Mouse (Mus musculus): Measurements from ENCODE around the gene Tbx19.

Gene Tbx19

DNA sequence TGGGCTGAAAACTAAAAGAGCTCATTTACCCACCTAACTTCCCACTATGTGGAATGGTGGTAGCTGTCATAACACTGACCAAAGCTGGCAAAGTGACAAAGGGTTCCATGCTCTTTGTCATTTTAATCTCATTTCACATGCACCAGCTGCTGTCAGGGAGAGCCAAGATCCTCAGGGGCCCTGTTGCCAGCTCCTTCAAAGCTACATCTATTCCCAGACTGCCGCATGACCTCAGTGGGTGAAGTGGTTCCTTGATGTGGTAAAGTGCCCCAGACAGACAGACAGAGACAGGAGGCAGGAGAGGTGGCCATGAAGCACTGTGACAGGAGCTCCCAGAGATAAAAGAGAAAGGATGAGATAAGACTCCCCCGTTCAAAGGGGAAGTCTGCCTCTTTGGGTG is 49.9 kb downstream of the Tbx19 start:
- no peak for DNase-seq

DNA sequence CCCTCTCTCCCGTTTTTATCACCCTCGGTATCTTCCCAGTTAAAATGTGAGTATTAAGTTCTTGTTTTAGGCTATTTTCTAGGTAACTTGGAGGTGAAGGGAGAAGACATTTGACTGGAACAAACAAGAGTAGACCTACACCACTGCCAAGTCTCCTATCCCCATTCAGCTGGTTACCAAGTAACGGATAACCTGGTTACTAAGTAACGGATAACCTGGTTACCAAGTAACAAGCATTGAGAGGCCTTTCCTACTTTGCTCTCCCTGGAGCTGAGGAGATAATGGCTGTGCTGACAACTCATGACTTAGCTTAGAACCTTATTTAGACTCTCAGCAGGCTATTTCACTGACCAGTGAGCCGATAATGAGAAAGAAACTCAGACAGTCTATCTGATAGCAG is 51.4 kb downstream of the Tbx19 start:
- DNase-seq = no peak

DNA sequence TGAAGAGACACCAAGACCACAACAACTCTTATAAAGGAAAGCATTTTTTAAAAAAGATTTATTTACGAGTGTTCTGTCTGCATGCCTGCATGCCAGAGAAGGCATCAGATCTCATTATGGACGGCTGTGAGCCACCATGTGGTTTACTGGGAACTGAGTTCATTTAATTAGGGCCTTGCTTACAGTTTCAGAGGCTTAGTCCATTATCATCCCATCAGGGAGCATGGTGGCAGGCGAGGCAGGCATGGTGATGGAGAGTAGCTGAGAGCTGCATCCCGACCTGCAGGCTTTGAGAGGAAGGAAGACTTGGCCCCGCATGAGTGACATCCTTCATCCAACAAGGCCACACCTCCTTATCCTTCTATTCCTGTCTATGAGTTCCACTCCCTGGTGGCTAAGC is 52.1 kb downstream of the Tbx19 start:
- DNase-seq = no peak

DNA sequence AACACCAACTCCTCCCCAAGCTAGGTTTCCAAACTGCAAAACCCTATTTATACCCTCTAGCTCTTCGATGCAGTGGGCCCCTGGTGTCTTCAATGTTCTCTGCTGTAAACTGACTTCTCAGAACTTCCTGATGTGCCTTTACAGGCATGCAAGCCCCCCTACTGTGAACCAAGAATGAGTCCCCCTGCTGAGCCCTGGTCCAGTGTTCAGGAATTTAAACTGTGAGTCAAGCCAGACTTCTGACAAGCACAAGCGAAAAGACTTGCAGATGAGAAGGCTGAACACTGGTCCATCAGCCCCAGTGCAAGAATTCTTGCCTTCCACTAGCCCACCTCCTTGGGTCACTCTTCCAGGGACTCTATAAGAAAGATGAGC is 54.6 kb downstream of the Tbx19 start:
- DNase-seq = no peak

DNA sequence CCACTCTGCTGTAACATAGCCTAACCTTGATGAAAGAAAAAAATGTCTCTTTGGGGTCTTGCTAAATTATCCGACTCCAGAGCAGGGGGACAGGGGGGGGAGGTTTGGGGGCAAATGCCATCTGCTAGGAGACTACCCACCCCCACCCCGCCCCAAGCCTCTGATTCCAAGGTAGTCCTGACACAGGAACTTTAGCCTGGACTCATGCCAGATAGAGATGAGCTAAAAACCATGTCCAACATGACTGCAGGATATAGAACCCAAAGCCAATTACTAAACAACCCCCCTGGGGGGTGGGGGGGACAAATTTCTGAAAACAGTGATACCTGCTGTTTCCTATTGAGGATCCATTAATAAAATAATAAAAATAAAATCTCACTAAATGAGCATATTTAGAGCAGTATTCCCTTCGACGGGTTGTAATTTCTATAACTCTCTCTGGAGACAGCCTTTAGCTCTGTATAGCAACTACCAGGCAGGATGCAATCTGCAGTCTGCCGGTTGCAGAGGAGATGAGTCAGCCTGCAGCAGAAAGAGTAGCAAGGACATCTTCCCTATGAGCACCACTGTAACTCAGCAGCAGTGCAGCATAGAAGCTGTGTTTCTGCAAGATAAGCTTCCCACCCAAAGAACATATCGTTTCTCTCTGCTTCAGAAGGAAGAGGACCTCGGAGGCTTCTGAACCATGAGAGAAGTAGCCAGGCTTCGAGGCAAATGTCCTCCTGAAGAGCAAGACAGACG is 55.1 kb downstream of the Tbx19 start:
- no peak for DNase-seq

DNA sequence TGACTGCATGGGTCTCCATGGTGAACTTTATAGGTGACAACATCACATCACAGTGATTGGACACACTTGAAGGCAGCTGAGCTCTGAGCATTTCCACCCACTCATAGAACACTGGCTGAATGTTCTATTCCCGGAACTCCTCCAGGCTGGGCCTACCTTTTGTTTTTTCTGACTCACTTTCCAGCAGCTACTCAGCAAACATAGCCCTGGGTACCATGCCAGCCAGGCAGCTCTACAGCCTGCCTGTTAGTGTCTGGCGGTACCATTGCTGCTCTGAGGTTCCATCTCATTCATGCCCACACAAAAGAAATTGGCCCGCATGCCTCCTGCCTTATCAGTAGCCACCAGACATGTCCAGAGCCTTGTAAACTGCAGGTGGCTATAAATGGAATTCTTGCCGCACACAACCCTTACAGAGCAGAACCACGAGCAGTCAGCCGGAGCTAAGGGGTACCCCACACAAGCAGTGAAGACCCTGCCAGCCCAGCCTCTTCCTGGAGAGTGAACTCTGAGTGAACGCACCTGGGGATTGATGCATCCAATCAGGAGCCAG is 55.8 kb downstream of the Tbx19 start:
- no peak for DNase-seq

DNA sequence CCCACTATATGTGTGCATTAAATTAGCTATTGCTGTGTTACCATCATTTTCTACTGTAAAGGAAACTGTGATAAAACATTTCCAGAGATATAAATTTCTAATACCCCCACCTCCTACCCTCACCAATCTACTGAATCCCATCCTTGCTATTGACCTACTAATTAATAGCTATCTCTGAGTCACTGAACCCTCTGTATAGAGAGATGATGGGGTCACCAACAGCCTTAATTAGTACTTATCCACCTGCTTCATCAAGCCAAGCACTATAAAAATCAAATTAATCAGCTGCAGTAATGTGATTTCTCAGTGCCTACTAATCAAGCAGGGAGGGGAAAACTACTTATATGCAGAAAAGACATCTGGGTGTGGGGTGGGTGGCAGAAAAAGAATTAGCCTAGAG is 61.0 kb downstream of the Tbx19 start:
- no peak for DNase-seq

DNA sequence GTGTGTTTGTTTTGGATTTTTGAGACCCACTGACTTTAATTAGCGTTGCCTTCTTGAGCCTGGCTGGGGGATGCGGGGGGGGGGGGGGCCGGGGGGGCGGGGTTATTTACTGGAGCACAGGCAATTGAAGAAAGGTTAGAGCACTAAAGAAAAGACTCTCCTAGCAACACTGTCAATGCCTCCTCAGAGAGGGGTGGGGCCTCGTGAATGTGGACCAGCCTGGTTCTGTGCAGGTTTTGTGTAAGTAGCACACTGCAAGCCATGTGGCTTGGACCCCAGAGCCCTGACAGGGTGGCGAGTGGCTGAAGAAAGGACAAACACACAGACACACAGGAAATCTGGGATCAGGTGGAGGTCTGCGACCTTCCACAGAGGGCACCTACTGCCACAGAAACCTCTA is 65.7 kb downstream of the Tbx19 start:
- DNase-seq = no peak

DNA sequence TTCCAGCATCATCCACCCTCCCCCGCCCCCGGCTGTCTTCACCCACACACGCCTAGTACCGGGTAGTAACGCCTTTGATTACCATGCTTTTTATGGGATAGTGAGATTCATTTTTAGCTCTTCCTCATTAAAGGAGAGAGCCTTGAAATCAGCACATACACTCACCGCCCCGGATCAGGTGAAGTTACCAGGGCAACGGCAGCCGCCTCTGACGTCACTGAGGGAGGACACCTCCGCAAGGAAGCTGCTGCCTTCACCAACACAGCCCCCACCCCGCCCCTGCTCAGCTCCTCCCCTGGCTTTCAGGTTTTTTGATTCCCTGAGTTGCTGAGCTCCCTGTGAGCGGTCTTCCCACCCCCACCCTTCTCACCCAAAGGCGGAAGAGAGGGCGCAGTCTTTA is 68.9 kb downstream of the Tbx19 start:
- no peak for DNase-seq

DNA sequence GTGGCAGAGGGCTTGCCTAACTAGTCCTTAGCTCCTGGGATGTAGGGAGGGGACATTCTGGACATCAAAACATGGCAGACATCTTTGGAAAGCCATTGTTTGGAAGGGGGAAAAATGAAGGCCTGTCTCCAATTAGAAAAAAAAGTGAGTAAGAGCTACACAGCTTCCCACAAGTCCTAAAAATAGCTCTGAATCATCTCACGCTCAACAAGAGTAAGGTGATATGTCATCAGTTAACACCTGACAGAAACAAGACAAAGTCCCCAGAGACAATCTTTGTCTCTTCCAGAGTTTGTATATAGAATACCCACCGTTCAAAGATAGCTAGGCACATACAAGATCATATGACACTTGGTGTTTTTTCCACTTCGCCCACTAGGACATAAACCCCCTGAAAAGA is 71.0 kb downstream of the Tbx19 start:
- no peak for DNase-seq

Data from lung, postnatal 14 days (tissue).